Mouse (Mus musculus): Measurements from ENCODE around the gene Gm21256. TPM values are rescaled to one million over a fixed set of nuclear protein-coding genes. Genes with fewer than 3 reads are reported as not detected.
"Not testable (repeated sequence)": the region's sequence is repeated elsewhere in the genome, so short reads cannot be mapped to it uniquely, and the experiment has no call there.

Gm21256 gene
- polyA plus RNA-seq (2015; fragmentation: Nextera tagmentation; extraction: Ambion mirVana) = not detected in 2 replicates

- H3K9me3 ChIP-seq (ENCODE audit: control insufficient read depth, low read length); H3K36me3 ChIP-seq (ENCODE audit: control insufficient read depth, insufficient read depth, low read length); H3K4me1 ChIP-seq (ENCODE audit: control insufficient read depth, insufficient read depth, low read depth, low read length); H3K4me3 ChIP-seq (ENCODE audit: low read length); ATAC-seq; H3K9ac ChIP-seq (ENCODE audit: low read depth, low read length); H3K4me2 ChIP-seq (ENCODE audit: low read length); H3K27ac ChIP-seq (ENCODE audit: low read depth, low read length); H3K27me3 ChIP-seq (replicated peaks; ENCODE audit: control insufficient read depth, insufficient read depth, low read length): not testable (repeated sequence)
- WGBS = no CpG with 5 or more reads among the region's 7 CpGs
Measured at GRCm38 (mm10) chrY:47450660-47451059, at the start of gene Gm21256. TSS of gene Gm21256 (plus strand) at chrY:47450960.

Other genes starting within 250 kb of the Gm21256 start
- not detected in 2 replicates for gene Gm21170, start 240.1 kb downstream of the Gm21256 start, polyA plus RNA-seq (2015; fragmentation: Nextera tagmentation; extraction: Ambion mirVana)